Mouse (Mus musculus) kidney, postnatal 0 days (tissue): ENCODE results near the gene Lrrk1. TPM values are rescaled to one million over a fixed set of nuclear protein-coding genes. Genes with fewer than 3 reads are reported as not detected.

Source experiments
- ATAC-seq: fragments of 200-750 bp; cut with Nextera tagmentation; replicated peaks from 2 replicates; pipeline ENCODE4 v1.8.0; 2017; ENCODE audit warnings: low read depth, moderate number of reproducible peaks, moderate TSS enrichment, moderate library complexity; ENCODE audit not compliant: low FRiP score
- DNase-seq: peaks from one replicate; pipeline ENCODE4 v3.0.0-alpha.2; 2016; ENCODE audit warnings: low spot score
- H3K27ac ChIP-seq: fragments of 300-500 bp; sonication (generic); 2 replicates; pipeline ENCODE4 v1.5.1; 2014; ENCODE audit warnings: mild to moderate bottlenecking
- H3K27me3 ChIP-seq: fragments of 300-500 bp; sonication (generic); 2 replicates; pipeline ENCODE4 v1.6.1; 2014; ENCODE audit warnings: low read length, mixed read lengths; ENCODE audit not compliant: insufficient read depth
- H3K36me3 ChIP-seq: fragments of 300-500 bp; sonication (generic); 2 replicates; pipeline ENCODE4 v1.6.1; 2014; ENCODE audit warnings: low read length, mixed read lengths; ENCODE audit not compliant: insufficient read depth
- H3K4me1 ChIP-seq: fragments of 300-500 bp; sonication (generic); replicated peaks from 2 replicates; pipeline ENCODE4 v1.6.1; 2014; ENCODE audit warnings: antibody characterized with exemption, low read length, mixed read lengths; ENCODE audit not compliant: insufficient read depth
- H3K4me2 ChIP-seq: fragments of 300-500 bp; sonication (generic); 2 replicates; pipeline ENCODE4 v1.6.1; 2014; ENCODE audit warnings: mild to moderate bottlenecking, low read length, moderate library complexity, mixed read lengths
- H3K4me3 ChIP-seq: fragments of 300-500 bp; sonication (generic); replicated peaks from 2 replicates; pipeline ENCODE4 v1.5.1; 2014; ENCODE audit warnings: low read depth, low read length
- H3K9ac ChIP-seq: fragments of 300-500 bp; sonication (generic); 2 replicates; pipeline ENCODE4 v1.6.1; 2014; ENCODE audit warnings: low read depth, low read length
- H3K9me3 ChIP-seq: fragments of 300-500 bp; sonication (generic); replicated peaks from 2 replicates; pipeline ENCODE4 v1.6.1; 2016; ENCODE audit warnings: low read length, inconsistent platforms, mixed read lengths
- CTCF ChIP-seq: IDR thresholded peaks from 2 replicates; pipeline ENCODE4 v1.5.1; 2016; ENCODE audit warnings: antibody characterized with exemption, low read depth, mild to moderate bottlenecking, moderate library complexity
- WGBS: fragments of 180-500 bp; shearing (Covaris S2); extraction: QIAGEN DNeasy Blood & Tissue Kit; methylation state at CpG from one replicate; pipeline ENCODE4 v1.1.7; 2014; 5-methylcytosine and 5-hydroxymethylcytosine counted together
- polyA plus RNA-seq: library from polyadenylated mRNA; unstranded; fragments of >200 nt; fragmentation: Nextera tagmentation; extraction: Ambion mirVana; gene quantifications from 2 replicates; pipeline ENCODE4 v1.2.1, GENCODE M21; 2015

Gene Lrrk1
- polyA plus RNA-seq, 1 experiment from 2014 or later: 8.5 TPM

DNA sequence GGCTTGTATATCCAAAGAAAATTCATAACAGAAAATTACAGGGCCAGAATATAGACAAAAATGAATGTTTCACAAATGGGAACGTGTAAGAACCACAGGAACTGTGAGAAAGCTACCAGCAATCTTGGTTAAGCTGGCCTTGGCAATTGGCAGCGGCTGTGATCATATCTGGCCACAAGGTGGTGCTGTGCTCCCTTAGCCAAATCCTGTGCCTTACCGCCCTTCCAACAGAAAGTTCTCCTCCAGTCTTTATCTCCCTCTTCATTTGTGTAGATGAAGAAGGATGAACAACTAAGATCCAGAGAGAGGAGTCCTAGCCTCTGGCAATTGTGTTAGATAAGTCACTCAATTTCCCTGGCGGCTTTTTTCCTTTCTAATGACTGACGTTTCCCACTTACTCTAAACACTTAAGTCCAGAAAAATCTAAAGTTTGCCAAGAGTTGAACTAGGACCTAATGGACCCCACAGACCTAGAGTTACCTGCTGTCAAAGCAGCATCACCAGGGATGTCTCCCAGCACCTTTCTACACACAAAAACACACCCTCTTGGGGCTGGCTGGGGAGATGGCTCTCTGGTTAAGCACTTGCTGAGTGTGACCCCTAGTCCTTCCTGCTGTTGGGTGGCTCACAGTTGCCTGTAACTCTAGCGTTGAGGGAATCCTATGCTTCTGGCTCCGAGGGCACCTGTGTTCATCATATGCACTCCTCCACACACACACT lies 78.0 kb downstream of the Lrrk1 start:
- ATAC-seq: no peak
- peaks cover 15% of the 10 kb centered on the region; the same call in 1 of the 2 replicates for H3K36me3 ChIP-seq
- DNase-seq: peak; percentile 92
- no peaks in the 10 kb centered on the region for H3K27me3 ChIP-seq
- 46% methylated on average over 7 of the region's 7 CpGs for WGBS
- no peak overlapping the region for H3K9ac ChIP-seq
- no peak overlapping the region for H3K4me2 ChIP-seq
- no peak overlapping the region for H3K27ac ChIP-seq
- no peaks in the 10 kb centered on the region for H3K9me3 ChIP-seq
- H3K4me1 ChIP-seq: no peaks in the 10 kb centered on the region
- peak; percentile 99 for TF ChIP-seq CTCF
- H3K4me3 ChIP-seq: no peak overlapping the region

DNA sequence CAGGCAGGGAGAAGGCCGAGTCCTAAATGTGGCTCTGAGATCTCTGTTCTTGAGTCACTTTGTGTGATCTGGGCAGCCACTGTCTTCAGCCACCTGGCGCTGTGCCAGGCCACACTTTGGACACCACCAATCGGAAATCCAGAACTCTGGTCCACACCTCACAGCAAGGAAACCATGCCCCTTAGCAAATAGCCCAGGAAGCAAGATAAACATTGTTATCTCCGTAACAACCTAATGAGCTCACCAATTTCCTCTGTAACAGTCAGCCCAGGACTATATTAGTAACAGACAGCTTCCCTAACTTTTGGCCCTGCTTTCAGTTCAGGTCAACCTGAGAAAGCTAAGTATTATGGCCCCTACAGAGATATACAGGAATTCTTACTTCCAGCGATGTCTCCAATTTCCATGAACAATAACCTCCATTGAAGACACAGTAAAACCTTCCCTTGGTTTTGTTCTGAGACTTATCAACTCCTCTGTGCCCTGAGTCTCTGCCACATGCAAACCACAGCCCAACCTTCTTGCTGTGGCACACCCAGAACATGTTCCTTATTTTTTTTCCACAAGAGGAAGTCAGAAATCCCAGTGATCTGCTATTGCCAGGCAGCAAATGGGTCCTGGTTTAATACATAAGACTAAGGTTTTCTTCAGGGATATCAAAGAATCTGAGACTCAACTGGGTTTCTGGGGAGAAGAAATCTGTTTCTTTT lies 78.8 kb downstream of the Lrrk1 start:
- ATAC-seq: no peak; the same call in 1 of the 2 replicates
- no peaks in the 10 kb centered on the region for H3K9me3 ChIP-seq
- H3K4me1 ChIP-seq: no peaks in the 10 kb centered on the region
- H3K4me3 ChIP-seq: no peak overlapping the region
- H3K36me3 ChIP-seq: peaks cover 15% of the 10 kb centered on the region; the same call in 1 of the 2 replicates
- no peak for TF ChIP-seq CTCF
- DNase-seq: peak; percentile 28
- no peak overlapping the region for H3K9ac ChIP-seq
- 63% methylated on average over 5 of the region's 5 CpGs for WGBS
- no peaks in the 10 kb centered on the region for H3K27me3 ChIP-seq
- no peak overlapping the region for H3K4me2 ChIP-seq
- no peak overlapping the region for H3K27ac ChIP-seq

DNA sequence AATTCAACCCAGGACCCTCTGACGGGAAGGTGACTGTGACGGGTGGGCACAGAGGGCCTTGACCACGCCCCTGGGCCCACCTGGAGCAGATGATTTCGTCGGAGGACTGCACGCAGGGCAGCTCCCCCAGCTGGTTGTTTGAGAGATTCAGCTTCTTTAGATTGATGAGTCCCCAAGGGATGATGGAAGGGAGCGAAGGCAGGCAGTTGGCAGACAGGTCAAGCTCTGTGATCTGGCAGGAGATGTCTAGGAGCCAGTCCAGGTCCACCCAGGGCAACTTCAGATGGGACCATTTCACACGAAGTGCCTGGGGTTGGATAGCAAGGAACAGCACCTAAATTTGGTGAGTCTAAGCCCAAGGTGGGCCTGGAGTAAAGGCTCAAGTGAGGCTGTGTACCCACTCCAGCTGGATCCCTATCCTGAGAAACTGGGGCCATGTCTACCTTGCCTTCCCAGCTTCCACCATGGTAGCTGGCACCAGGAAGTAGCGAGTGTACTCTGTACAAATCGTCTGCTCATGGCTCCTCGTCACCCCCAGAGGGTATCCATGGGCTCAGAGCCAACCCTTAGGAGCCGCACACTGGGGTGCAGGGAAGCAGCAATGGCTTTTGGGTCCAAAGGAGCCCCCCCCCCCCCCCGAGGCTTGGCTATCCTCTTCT lies 79.4 kb downstream of the Lrrk1 start:
- WGBS: 78% methylated on average over 13 of the region's 13 CpGs

DNA sequence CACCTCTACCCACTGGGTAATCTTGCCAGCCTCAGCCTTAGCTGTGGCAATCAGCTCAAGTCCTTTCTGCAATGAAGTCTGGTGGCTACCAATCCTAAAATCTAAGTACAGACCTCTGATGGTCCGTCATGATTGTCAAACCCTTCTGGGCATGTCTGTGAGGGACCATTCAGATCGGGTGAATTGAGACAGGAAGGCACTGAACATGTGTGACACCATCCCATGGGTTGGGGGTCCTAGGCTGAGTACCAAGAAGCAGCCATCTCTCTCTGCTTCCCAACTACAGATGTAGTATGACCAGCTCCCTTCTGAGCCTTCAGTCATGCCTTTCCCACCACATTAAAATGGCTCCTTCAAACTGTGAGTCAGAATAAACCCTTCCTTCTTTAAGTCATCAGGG lies 80.4 kb downstream of the Lrrk1 start:
- WGBS: 89% methylated on average over 2 of the region's 2 CpGs
- Histone ChIP-seq H3K9ac (no peak overlapping the region), H3K36me3 (peaks cover 15% of the 10 kb centered on the region; the same call in 1 of the 2 replicates), H3K4me3 (no peak overlapping the region), H3K4me2 (no peak overlapping the region), H3K27me3 (no peaks in the 10 kb centered on the region), H3K9me3 (no peaks in the 10 kb centered on the region), H3K4me1 (no peaks in the 10 kb centered on the region), H3K27ac (no peak overlapping the region)
- no peak for DNase-seq
- no peak for TF ChIP-seq CTCF
- ATAC-seq: no peak

More for the DNA sequence above, 79.4 kb downstream of the Lrrk1 start:
- H3K9me3 ChIP-seq: no peaks in the 10 kb centered on the region
- H3K4me2 ChIP-seq: no peak overlapping the region
- no peak overlapping the region for H3K9ac ChIP-seq
- H3K27me3 ChIP-seq: no peaks in the 10 kb centered on the region
- no peak overlapping the region for H3K4me3 ChIP-seq
- DNase-seq (no peak), ATAC-seq (no peak)
- no peak overlapping the region for H3K27ac ChIP-seq
- peaks cover 15% of the 10 kb centered on the region; the same call in 1 of the 2 replicates for H3K36me3 ChIP-seq
- no peak for TF ChIP-seq CTCF
- no peaks in the 10 kb centered on the region for H3K4me1 ChIP-seq

DNA sequence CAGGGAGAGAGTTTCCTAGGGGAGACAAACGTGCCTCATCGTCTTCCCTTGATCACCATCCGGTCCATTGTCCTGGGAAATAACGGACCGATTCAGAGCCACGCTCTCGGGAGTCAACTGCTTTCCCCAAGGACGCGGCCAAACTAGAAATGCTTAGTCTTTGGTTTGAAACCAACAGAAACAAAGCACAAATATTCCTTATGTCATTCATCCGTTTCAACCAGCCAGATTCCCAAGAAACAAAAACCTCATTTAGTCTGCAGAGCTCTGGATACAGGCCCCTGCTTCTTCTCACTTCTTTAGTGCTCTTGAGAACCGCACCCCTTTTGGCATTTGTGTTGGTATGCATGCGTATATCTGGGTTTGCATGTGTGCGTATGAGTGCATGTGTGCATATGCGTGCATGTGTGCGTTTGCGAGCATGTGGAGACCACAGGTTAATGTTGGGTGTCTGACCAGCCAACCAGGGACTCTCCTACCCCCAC lies 82.4 kb downstream of the Lrrk1 start:
- Histone ChIP-seq H3K4me3 (no peak overlapping the region), H3K4me2 (no peak overlapping the region), H3K9ac (no peak overlapping the region), H3K9me3 (no peaks in the 10 kb centered on the region), H3K36me3 (peaks cover 19% of the 10 kb centered on the region; the same call in 1 of the 2 replicates), H3K27ac (no peak overlapping the region), H3K27me3 (no peaks in the 10 kb centered on the region), H3K4me1 (no peaks in the 10 kb centered on the region)
- DNase-seq (no peak), ATAC-seq (no peak)
- WGBS: 81% methylated on average over 16 of the region's 16 CpGs
- no peak for TF ChIP-seq CTCF
